Mouse (Mus musculus): Measurements from ENCODE around the gene Trim44. TPM values are rescaled to one million over a fixed set of nuclear protein-coding genes. Genes with fewer than 3 reads are reported as not detected.

Trim44 gene
- polyA plus RNA-seq, 1 experiment: 108 TPM

GRCm38 (mm10) chr2:102449056-102449455, 41.4 kb upstream of the Trim44 start:
- TF ChIP-seq POLR2A (IDR thresholded peaks at IDR 0.05; ENCODE audit: insufficient read depth, low read depth, low read length) (no peak), CTCF (IDR thresholded peaks at IDR 0.05; ENCODE audit: insufficient read depth, low read depth, low read length) (no peak)
- H3K27ac ChIP-seq (ENCODE audit: insufficient read depth, low read depth, low read length): no peak overlapping the region

GRCm38 (mm10) chr2:102447831-102448230, 40.2 kb upstream of the Trim44 start:
- H3K27ac ChIP-seq (ENCODE audit: insufficient read depth, low read depth, low read length): no peak overlapping the region
- 34% methylated on average over 7 of the region's 7 CpGs for WGBS
- TF ChIP-seq CTCF (IDR thresholded peaks at IDR 0.05; ENCODE audit: insufficient read depth, low read depth, low read length) (no peak), POLR2A (IDR thresholded peaks at IDR 0.05; ENCODE audit: insufficient read depth, low read depth, low read length) (no peak)
- peaks cover 10% of the 10 kb centered on the region; the same call in 1 of the 2 replicates for H3K4me1 ChIP-seq (ENCODE audit: control insufficient read depth, insufficient read depth, low read length)
- H3K4me3 ChIP-seq (ENCODE audit: insufficient read depth, low read depth, low read length): no peak overlapping the region

More at GRCm38 (mm10) chr2:102449056-102449455, 41.4 kb upstream of the Trim44 start:
- no peak overlapping the region for H3K4me3 ChIP-seq (ENCODE audit: insufficient read depth, low read depth, low read length)
- peaks cover 10% of the 10 kb centered on the region; the same call in 1 of the 2 replicates for H3K4me1 ChIP-seq (ENCODE audit: control insufficient read depth, insufficient read depth, low read length)
- 49% methylated on average over 1 of the region's 1 CpGs for WGBS

- TF ChIP-seq CTCF (IDR thresholded peaks at IDR 0.05; ENCODE audit: insufficient read depth, low read depth, low read length) (no peak), POLR2A (IDR thresholded peaks at IDR 0.05; ENCODE audit: insufficient read depth, low read depth, low read length) (no peak)
- H3K4me1 ChIP-seq (ENCODE audit: control insufficient read depth, insufficient read depth, low read length): peaks cover 6% of the 10 kb centered on the region; the same call in 1 of the 2 replicates
- H3K4me3 ChIP-seq (ENCODE audit: insufficient read depth, low read depth, low read length): no peak overlapping the region
- H3K27ac ChIP-seq (ENCODE audit: insufficient read depth, low read depth, low read length): no peak overlapping the region
- 77% methylated on average over 4 of the region's 4 CpGs for WGBS
Observed at GRCm38 (mm10) chr2:102446851-102447250, 39.2 kb upstream of the Trim44 start.

- TF ChIP-seq CTCF (IDR thresholded peaks at IDR 0.05; ENCODE audit: insufficient read depth, low read depth, low read length): no peak
- TF ChIP-seq POLR2A (IDR thresholded peaks at IDR 0.05; ENCODE audit: insufficient read depth, low read depth, low read length): no peak
- no peak overlapping the region for H3K27ac ChIP-seq (ENCODE audit: insufficient read depth, low read depth, low read length)
- no peaks in the 10 kb centered on the region for H3K4me1 ChIP-seq (ENCODE audit: control insufficient read depth, insufficient read depth, low read length)
- WGBS: 67% methylated on average over 8 of the region's 8 CpGs
- no peak overlapping the region for H3K4me3 ChIP-seq (ENCODE audit: insufficient read depth, low read depth, low read length)
Observed at GRCm38 (mm10) chr2:102437357-102438030, 29.9 kb upstream of the Trim44 start.

- 96% methylated on average over 1 of the region's 1 CpGs for WGBS
- Histone ChIP-seq H3K4me1 (ENCODE audit: control insufficient read depth, insufficient read depth, low read length) (no peaks in the 10 kb centered on the region), H3K27ac (ENCODE audit: insufficient read depth, low read depth, low read length) (no peak overlapping the region), H3K4me3 (ENCODE audit: insufficient read depth, low read depth, low read length) (no peak overlapping the region)
- TF ChIP-seq POLR2A (IDR thresholded peaks at IDR 0.05; ENCODE audit: insufficient read depth, low read depth, low read length) (no peak), CTCF (IDR thresholded peaks at IDR 0.05; ENCODE audit: insufficient read depth, low read depth, low read length) (no peak)
Observed at GRCm38 (mm10) chr2:102433879-102434278, 26.3 kb upstream of the Trim44 start.

GRCm38 (mm10) chr2:102431084-102431483, 23.5 kb upstream of the Trim44 start:
- no peak overlapping the region for H3K4me3 ChIP-seq (ENCODE audit: insufficient read depth, low read depth, low read length)
- TF ChIP-seq CTCF (IDR thresholded peaks at IDR 0.05; ENCODE audit: insufficient read depth, low read depth, low read length): no peak
- no peak for TF ChIP-seq POLR2A (IDR thresholded peaks at IDR 0.05; ENCODE audit: insufficient read depth, low read depth, low read length)
- 34% methylated on average over 4 of the region's 4 CpGs for WGBS
- H3K4me1 ChIP-seq (ENCODE audit: control insufficient read depth, insufficient read depth, low read length): no peaks in the 10 kb centered on the region
- no peak overlapping the region for H3K27ac ChIP-seq (ENCODE audit: insufficient read depth, low read depth, low read length)

GRCm38 (mm10) chr2:102427974-102428373, 20.3 kb upstream of the Trim44 start:
- H3K4me3 ChIP-seq (ENCODE audit: insufficient read depth, low read depth, low read length): no peak overlapping the region
- no peak overlapping the region for H3K27ac ChIP-seq (ENCODE audit: insufficient read depth, low read depth, low read length)
- H3K4me1 ChIP-seq (ENCODE audit: control insufficient read depth, insufficient read depth, low read length): no peaks in the 10 kb centered on the region
- TF ChIP-seq POLR2A (IDR thresholded peaks at IDR 0.05; ENCODE audit: insufficient read depth, low read depth, low read length): no peak
- TF ChIP-seq CTCF (IDR thresholded peaks at IDR 0.05; ENCODE audit: insufficient read depth, low read depth, low read length): no peak

- Histone ChIP-seq H3K4me3 (ENCODE audit: insufficient read depth, low read depth, low read length) (no peak overlapping the region), H3K4me1 (ENCODE audit: control insufficient read depth, insufficient read depth, low read length) (no peaks in the 10 kb centered on the region), H3K27ac (ENCODE audit: insufficient read depth, low read depth, low read length) (no peak overlapping the region)
- TF ChIP-seq POLR2A (IDR thresholded peaks at IDR 0.05; ENCODE audit: insufficient read depth, low read depth, low read length): no peak
- no peak for TF ChIP-seq CTCF (IDR thresholded peaks at IDR 0.05; ENCODE audit: insufficient read depth, low read depth, low read length)
- WGBS: 90% methylated on average over 3 of the region's 3 CpGs
Observed at GRCm38 (mm10) chr2:102426434-102426833, 18.8 kb upstream of the Trim44 start.

GRCm38 (mm10) chr2:102416149-102416743, 8.6 kb upstream of the Trim44 start:
- 88% methylated on average over 14 of the region's 14 CpGs for WGBS
- H3K27ac ChIP-seq (ENCODE audit: insufficient read depth, low read depth, low read length): no peak overlapping the region
- no peaks in the 10 kb centered on the region for H3K4me1 ChIP-seq (ENCODE audit: control insufficient read depth, insufficient read depth, low read length)
- no peak for TF ChIP-seq POLR2A (IDR thresholded peaks at IDR 0.05; ENCODE audit: insufficient read depth, low read depth, low read length)
- no peak for TF ChIP-seq CTCF (IDR thresholded peaks at IDR 0.05; ENCODE audit: insufficient read depth, low read depth, low read length)
- H3K4me3 ChIP-seq (ENCODE audit: insufficient read depth, low read depth, low read length): no peak overlapping the region
